Mouse (Mus musculus) kidney, adult 11 months (tissue): ENCODE results near the gene Hist1h1a.
"Not testable (repeated sequence)": the region's sequence is repeated elsewhere in the genome, so short reads cannot be mapped to it uniquely, and the experiment has no call there.

ENCODE experiments used
- DNase-seq: peaks from one replicate; pipeline ENCODE4 v3.0.0; 2022

Hist1h1a gene

DNA sequence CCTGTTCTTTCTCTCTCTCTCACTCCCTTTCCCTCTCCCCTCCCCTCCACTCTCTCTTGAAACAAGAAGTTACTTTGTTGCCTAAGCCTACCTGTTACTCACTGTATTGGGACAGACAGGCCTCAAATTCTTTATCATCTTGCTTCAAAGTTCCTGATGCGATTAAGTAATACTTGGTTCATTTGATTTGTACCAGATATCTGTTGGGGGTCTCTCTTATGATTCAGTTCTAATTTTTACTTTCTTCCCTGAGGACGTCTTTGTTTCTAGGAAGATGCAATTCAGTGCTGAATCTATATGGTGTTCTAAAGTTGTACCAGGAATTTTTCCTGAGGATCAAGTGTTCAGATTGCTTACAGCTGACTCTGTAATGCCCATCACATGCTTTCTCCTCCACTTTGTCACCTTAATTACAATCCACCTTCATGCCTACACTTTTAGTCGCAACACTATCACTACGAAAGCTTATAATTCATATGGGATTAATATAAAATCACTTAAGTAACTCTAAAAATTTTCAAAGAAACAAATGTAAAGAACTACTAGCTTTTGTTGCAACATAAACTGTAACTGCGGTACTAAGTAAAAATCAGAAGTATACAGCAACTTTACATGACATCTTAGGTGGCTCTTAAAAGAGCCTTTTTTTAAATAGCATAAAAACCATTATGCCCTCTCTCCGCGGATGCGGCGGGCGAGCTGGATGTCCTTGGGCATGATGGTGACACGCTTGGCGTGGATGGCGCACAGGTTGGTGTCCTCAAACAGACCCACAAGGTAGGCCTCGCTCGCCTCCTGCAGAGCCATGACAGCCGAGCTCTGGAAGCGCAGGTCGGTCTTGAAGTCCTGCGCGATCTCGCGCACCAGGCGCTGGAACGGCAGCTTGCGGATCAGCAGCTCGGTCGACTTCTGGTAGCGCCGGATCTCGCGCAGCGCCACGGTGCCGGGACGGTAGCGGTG, 18.8 kb upstream of the Hist1h1a start:
- no peak for DNase-seq

DNA sequence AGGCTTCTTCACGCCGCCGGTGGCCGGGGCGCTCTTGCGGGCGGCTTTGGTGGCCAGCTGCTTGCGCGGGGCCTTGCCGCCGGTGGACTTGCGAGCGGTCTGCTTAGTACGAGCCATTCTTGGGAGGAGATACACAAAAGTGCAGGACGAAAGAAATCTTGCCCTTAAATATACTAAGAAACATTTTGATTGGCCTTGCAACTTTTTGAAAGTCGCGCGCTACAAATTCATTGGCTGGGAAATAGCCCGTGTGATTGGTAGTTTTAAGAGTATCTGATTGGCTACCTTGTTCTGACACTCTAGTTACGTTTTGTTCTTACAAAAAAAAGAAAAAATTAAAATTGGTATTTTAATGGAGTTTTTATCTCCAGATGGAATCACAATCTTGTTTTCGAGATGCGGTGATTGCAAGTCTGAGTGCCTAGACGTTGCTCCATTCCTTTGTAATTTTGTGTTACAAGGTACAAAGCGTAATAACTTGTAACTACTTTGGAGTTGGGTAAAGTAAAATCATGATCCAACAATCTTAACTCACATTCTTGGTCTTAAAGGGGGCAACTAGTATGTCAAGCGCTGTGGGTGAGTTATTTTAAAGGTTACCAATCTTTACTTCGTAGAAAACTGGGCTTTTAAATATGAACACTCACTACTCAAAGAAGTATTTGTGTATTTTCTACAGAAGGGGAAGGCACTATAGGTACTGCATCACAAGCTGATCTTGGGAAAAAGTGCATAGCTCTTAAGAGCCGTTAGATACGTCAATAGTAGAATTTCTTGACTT, 17.9 kb upstream of the Hist1h1a start, which contains the start of gene Hist1h3c:
Hist1h3c (minus strand) TSS at position 222 of the 781 bp plus-strand sequence.
- DNase-seq: peak; percentile 69

DNA sequence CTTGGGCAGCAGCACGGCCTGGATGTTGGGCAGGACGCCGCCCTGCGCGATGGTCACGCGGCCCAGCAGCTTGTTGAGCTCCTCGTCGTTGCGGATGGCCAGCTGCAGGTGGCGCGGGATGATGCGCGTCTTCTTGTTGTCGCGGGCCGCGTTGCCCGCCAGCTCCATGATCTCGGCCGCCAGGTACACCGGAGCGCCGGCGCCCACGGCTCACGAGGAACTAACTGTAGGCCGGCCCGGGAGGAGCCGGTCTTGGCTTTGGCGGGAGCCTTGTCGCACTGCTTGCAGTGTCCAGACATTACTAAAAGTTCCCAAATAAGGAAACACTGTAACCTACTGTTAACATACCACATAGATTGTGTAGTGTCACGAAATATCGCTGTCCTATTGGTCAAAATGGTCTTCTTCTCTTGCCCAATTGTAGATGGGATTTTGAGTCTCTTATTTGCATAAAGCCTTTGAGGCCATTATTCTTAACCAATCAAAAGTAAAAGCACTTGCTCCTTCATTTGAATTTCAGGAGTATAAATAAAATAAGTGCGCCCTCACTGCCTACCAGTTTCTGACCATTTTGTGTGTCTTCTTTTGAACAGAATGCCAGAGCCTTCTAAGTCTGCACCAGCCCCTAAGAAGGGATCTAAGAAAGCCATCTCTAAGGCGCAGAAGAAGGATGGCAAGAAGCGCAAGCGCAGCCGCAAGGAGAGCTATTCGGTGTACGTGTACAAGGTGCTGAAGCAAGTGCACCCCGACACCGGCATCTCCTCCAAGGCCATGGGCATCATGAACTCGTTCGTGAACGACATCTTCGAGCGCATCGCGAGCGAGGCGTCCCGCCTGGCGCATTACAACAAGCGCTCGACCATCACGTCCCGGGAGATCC, 17.0 kb upstream of the Hist1h1a start, which contains the start of gene Hist1h2bb:
Hist1h2bb (plus strand) TSS at position 534 of the 880 bp plus-strand sequence.
- DNase-seq: peak; percentile 58

DNA sequence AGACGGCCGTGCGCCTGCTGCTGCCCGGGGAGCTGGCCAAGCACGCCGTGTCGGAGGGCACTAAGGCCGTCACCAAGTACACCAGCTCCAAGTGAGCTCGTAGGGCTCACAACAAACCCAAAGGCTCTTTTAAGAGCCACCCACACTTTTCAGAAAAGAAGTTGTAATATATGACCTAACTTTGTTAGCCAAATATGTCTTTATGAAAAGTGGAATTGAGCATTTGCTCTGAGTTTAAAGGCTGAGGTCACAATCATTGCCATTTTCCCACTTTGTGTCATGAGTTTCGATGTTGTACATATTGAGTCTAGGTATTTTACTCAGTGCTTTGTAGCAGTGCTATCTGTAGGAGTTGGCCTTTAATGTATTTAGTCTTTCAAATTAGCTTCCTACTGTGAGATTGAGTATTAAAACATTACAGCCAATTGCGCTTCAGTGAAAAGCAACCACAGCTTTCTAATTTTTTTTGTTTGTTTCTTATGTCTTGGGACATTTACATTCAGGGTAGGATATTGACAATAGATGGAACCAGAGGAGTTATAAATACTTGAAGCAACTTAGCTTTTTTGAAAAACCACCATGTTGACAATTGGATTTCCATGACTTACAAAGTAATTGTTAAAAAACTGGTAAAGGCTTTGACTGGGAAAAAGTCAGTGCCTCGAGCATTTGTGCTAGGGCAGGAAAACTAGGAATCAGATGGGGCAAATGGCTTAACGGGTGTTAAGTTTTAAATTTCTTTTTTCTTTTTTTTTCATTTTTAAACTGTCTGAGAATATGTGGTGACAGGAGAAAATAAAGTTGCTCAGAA, 16.2 kb upstream of the Hist1h1a start:
- no peak for DNase-seq

- no peak for DNase-seq
Observed at GRCm38 (mm10) chr13:23747892-23748288, 15.6 kb upstream of the Hist1h1a start.

GRCm38 (mm10) chr13:23749563-23750121, 13.8 kb upstream of the Hist1h1a start:
- no peak for DNase-seq

DNA sequence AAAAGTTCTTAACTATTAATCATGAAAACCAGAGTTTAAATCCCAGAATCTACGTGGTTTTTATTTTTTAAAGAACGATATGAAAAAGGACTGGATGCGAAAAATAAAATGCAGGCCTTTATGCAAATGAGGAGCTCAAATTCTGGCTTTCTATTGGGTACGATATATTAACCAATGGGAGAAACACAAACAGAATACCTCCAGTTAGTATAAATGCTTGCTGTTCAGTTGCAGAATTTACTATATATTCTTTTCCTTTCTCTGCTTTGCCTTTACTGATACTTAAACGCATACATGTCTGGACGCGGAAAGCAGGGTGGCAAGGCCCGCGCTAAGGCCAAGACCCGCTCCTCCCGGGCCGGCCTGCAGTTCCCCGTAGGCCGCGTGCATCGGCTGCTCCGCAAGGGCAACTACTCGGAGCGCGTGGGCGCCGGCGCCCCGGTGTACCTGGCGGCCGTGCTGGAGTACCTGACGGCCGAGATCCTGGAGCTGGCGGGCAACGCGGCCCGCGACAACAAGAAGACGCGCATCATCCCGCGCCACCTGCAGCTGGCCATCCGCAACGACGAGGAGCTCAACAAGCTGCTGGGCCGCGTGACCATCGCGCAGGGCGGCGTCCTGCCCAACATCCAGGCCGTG, 12.5 kb upstream of the Hist1h1a start, which contains the start of gene Hist1h2ab:
Hist1h2ab (plus strand) TSS at position 288 of the 639 bp plus-strand sequence.
- DNase-seq: not testable (repeated sequence)

- DNase-seq: no peak
Observed at GRCm38 (mm10) chr13:23751478-23751956, 11.9 kb upstream of the Hist1h1a start.

DNA sequence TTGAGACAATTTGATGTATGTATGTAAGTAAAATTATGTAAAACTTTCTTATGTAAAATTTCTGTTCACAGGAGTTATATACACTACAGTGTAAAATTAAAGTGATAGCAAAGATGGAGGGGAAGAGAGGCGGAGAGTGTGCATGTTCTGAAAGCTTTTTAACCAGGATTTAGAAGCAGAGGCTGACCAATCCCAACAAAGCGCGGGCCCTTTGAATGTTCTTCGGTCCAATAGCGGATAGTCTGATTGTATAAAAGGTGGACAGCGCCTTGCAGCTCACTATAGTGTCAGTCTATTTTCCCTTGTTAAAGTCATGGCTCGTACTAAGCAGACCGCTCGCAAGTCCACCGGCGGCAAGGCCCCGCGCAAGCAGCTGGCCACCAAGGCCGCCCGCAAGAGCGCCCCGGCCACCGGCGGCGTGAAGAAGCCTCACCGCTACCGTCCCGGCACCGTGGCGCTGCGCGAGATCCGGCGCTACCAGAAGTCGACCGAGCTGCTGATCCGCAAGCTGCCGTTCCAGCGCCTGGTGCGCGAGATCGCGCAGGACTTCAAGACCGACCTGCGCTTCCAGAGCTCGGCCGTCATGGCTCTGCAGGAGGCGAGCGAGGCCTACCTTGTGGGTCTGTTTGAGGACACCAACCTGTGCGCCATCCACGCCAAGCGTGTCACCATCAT, 11.3 kb upstream of the Hist1h1a start, which contains the start of gene Hist1h3b:
Hist1h3b (plus strand) TSS at position 201 of the 675 bp plus-strand sequence.
- DNase-seq: peak; percentile 67

DNA sequence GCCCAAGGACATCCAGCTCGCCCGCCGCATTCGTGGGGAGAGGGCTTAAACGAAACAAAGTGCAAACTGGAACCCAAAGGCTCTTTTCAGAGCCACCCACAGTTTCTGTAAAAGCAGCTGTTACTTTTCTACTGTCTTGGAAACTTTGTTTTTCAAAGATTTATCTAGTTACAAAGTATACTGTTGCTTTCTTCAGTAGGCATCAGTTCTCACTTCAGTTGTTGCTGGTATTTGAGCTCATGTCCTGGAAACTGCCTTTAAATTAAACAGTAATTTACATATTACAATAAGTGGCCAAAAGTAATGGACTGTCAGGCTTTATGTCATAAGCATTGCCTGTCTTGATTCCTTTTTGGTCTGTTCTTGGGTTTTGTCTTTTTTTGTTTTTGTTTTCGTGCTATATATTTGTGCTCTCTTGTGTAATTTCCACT, 10.7 kb upstream of the Hist1h1a start:
- no peak for DNase-seq

DNA sequence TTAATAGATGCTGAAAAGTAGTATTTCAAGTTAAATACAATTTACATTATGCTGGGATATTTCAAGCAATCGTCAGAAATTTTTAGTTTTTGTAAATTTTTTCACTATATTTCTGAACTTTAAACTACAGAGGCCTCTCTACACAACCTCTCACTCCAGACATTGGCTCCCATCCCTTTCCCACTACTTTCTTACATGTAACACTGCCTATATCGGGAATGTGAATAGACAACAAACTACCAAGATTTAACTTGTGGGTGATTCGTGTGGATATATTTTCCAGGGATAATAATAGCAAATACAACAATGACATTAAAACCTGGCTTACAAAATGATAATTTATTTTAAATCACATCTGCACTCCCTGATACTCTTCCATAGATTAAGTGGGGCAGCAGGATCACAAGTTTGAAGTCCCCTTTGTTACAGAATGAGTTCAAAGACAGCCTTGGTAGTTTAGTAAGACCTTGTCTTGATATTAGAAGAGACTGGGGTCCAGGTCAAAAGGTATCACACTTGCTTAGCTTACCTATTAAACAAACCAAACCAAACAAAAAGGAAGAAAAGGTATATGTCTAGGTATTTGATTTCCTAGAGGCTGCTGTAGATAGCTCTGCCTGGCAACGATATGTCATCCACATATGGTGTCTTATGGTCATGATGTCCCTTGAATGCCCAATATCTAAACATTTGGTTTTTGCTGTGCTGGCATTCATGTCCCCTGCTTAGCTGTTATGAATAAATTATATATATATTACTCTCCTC, 10.0 kb upstream of the Hist1h1a start:
- DNase-seq: no peak

GRCm38 (mm10) chr13:23755000-23755399, 8.5 kb upstream of the Hist1h1a start:
- DNase-seq: no peak

DNA sequence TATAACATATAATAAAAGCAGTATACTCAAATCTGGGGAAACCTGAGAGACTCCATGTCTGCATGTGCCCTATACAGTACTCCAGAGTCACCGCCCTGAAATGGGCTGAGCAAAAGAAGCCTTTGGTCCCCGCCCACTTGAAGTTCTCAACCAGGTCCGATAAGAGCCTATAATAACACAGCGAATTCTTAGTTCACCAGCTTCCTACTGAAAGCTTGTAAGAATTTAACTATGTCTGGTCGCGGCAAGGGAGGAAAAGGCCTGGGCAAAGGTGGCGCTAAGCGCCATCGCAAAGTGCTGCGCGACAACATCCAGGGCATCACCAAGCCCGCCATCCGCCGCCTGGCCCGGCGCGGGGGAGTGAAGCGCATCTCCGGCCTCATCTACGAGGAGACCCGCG, 6.7 kb upstream of the Hist1h1a start, which contains the start of gene Hist1h4b:
Hist1h4b (plus strand) TSS at position 224 of the 400 bp plus-strand sequence.
- DNase-seq: peak; percentile 89

- DNase-seq: no peak
Observed at GRCm38 (mm10) chr13:23757211-23757773, 6.2 kb upstream of the Hist1h1a start.

- no peak for DNase-seq
Observed at GRCm38 (mm10) chr13:23757921-23758320, 5.5 kb upstream of the Hist1h1a start.

DNA sequence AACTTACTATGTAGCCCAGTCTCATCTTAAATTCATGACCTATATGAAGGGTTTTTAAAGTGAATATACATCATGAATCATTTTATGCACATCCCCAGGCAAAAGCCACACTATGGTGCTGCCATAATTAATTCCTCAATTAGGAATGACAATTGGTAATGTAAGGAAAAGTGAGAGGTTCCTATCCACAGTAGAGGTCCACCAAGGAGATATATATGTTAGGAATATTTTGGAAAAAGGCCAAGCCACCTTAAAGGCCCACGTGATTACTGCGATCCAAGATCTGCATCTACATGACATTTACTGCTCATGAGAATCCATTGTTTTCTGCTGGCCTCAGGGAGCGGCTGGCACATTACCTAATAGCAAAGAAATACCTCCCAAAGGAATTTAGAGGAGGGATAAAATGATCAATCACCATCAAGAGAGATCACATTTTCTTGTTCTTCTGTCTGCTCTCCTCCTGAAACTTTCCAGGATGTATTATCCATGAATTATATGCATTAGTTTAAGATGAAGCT, 4.2 kb upstream of the Hist1h1a start:
- DNase-seq: no peak

- DNase-seq: no peak
Observed at GRCm38 (mm10) chr13:23759916-23760239, 3.6 kb upstream of the Hist1h1a start.

DNA sequence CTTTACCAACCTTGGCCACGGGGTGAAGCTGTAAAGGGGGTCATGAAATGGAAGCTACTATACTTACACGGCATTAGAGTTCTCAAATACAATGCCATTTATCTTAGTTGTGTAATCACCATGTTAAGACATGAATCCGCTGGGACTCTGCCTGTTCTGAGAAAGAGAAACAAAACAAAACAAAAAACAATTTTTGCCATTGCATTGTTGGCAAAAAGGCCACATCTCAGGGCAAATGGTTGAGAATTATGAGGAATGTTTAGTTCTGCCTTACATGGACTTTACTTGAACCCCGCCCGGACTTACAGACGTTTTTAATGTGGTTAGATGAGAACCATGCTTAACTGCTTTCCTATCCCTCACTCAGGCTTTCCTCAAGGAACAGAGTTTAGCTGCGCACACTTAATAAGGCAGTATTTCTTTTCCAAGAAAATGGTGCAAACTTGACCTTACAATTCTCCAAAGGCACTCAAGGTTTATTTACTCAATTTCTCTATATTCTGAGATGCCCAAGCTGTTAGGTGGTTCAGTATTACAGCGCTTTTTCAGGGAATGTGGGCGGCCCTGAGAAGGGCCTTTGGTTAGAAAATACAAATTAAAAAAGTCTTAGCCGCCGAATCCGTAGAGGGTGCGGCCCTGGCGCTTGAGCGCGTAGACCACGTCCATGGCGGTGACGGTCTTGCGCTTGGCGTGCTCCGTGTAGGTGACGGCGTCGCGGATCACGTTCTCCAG, 3.1 kb upstream of the Hist1h1a start:
- no peak for DNase-seq
